Mouse (Mus musculus) forelimb bud, embryonic 11.5 days (tissue): ENCODE data around the gene Sirpb1c.
"Not testable (repeated sequence)": the region's sequence is repeated elsewhere in the genome, so short reads cannot be mapped to it uniquely, and the experiment has no call there.

Experiments
- DNase-seq: peaks from one replicate; pipeline ENCODE4 v3.0.0-alpha.2; 2012; ENCODE audit warnings: low read depth, low spot score

Gene Sirpb1c

GRCm38 (mm10) chr3:15848280-15848679 is at the start of gene Sirpb1c:
Gene Sirpb1c (minus strand): TSS chr3:15848528.
- not testable (repeated sequence) for DNase-seq

DNA sequence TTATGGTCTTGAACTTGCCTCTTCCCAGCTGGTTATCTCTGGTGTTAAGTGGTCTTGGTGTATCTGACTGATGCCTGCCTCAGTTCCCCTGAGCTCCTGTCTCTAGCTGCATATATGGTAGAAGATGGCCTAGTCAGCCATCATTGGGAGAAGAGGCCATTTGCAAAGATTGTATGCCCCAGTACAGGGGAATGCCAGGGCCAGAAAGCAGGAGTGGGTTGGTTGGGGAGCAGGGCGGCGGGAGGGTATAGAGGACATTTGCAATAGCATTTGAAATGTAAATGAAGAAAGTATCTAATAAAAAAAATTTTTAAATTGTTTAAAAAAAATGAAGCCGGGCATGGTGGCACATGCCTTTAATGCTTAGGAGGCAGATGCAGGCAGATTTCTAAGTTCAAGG is 38.1 kb upstream of the Sirpb1c start:
- no peak for DNase-seq

- DNase-seq = not testable (repeated sequence)
Observed at GRCm38 (mm10) chr3:15855773-15856172, 7.4 kb upstream of the Sirpb1c start.

DNA sequence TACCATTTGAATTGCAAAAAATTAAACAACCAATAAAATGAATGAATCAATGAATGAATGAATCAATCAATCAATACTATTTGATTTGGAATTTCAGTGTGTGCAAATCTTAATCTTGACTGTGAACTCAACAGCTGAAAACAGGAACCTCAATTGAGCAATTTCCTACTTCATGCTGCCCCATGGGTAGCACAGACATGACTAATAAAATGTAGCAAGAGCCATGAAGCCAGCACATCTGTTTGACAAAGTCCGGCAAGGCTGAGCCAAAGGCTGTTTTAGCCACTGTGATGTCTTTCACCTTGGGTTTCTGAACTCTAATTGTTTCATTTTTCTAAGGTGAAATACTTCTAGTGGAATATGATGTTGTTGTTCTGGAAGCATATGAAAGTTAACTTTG is 1.6 kb upstream of the Sirpb1c start:
- no peak for DNase-seq

DNA sequence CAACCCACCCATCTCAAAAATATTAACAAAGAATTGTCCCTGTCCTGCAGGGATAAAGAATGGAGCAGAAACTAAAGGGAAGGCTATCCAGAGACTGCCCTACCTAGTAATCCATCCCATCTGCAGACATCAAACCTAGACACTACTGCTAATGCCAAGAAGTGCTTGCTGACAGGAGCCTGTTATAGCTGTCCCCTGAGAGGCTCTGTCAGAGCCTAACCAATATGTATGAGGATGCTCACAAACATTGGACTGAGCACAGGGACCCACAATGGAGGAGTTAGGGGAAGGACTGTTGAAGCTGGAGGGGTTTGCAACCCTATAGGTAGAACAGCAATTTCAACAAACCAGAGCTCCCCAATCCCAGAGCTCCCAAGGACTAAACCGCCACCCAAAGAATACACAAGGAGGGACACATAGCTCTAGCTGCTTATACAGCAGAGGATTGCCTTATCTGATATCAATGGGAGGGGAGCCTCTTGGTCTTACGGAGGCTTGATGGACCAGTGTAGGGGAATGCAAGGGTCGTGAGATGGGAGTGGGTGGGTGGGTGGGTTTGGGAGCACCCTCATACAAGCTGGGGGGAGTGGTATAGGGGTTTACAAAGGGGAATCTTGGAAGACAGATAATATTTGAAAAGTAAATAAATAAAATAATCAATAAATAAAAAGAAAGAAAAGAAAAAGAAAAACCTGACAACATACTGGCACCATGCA is 838 bp downstream of the Sirpb1c start:
- no peak for DNase-seq

DNA sequence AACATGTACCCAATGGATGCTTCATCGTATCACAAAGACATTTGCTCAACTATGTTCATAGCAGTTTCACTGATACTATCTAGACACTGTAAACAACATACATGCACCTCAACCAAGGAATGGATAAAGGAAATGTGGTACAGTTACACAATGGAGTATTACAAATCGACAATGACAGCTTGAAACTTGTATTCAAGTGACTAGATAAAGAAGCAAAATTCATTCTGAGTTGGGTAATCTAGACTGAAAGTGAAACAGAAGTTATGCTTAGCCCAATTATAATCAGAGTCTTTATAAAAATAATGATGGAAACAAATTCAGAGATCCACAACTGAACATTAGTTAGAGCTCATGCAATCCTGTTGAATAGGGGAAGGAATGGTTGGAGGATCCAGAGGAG is 74.7 kb downstream of the Sirpb1c start:
- not testable (repeated sequence) for DNase-seq
